ENCODE assay signal across 9 mouse cellular contexts in genomic region chr15:78239453-78239852, GRCm38 (mm10). TPM values are rescaled to one million over a fixed set of nuclear protein-coding genes. Genes with fewer than 3 reads are reported as not detected.
DNase-seq lines count a peak whose midpoint lies in the region; ATAC-seq and TF ChIP-seq lines count a peak whose summit lies in the region.
"Had no signal": no experiment of that assay in that cellular context is flagged by ENCODE, and none has a peak within 500 bp of the region (broad histone marks: within the 10 kb centered on the region; RNA-seq: fewer than 3 reads in every experiment).

No protein-coding gene starts in this region.

- H3K36me3 ChIP-seq in kidney, embryonic 16.5 days (ENCODE audit: insufficient read depth, low read length) = no peaks in the 10 kb centered on the region
- H3K36me3 ChIP-seq in neural tube, embryonic 11.5 days (ENCODE audit: control insufficient read depth, insufficient read depth, low read length) = no peaks in the 10 kb centered on the region
- H3K36me3 ChIP-seq: neural tube, embryonic 12.5 days had no signal

- peaks cover 3% of the 10 kb centered on the region; the same call in 1 of the 2 replicates for H3K27me3 ChIP-seq in kidney, embryonic 16.5 days (ENCODE audit: insufficient read depth, low read length)
- H3K27me3 ChIP-seq in neural tube, embryonic 11.5 days (ENCODE audit: control insufficient read depth, insufficient read depth, low read length) = no peaks in the 10 kb centered on the region
- H3K27me3 ChIP-seq: neural tube, embryonic 12.5 days had no signal

- TF ChIP-seq POLR2A in brain, embryonic 14.5 days (IDR thresholded peaks at IDR 0.05; ENCODE audit: borderline replicate concordance, extremely low read depth, insufficient read depth, insufficient read length, poor library complexity, severe bottlenecking) = no peak

- no peaks in the 10 kb centered on the region for H3K4me1 ChIP-seq in kidney, embryonic 16.5 days (ENCODE audit: insufficient read depth, low read length)
- no peaks in the 10 kb centered on the region for H3K4me1 ChIP-seq in neural tube, embryonic 11.5 days (ENCODE audit: control insufficient read depth, insufficient read depth, low read length)
- H3K4me1 ChIP-seq: neural tube, embryonic 12.5 days had no signal

- H3K4me3 ChIP-seq in kidney, embryonic 16.5 days (ENCODE audit: low read length) = no peak overlapping the region
- H3K4me3 ChIP-seq in neural tube, embryonic 11.5 days (ENCODE audit: low read depth, low read length) = no peak overlapping the region
- H3K4me3 ChIP-seq: neural tube, embryonic 12.5 days had no signal

- ATAC-seq in kidney, embryonic 16.5 days (ENCODE audit: low FRiP score, low TSS enrichment) = no peak
- ATAC-seq in erythroblast, adult 5-6 weeks (replicated peaks; ENCODE audit: low FRiP score, poor library complexity, severe bottlenecking) = peak; percentile 60
- ATAC-seq in neural tube, embryonic 11.5 days (ENCODE audit: insufficient read depth, low FRiP score, low TSS enrichment) = no peak

- H3K4me2 ChIP-seq in kidney, embryonic 16.5 days (replicated peaks; ENCODE audit: low read depth, low read length) = no peak overlapping the region
- H3K4me2 ChIP-seq in neural tube, embryonic 11.5 days (ENCODE audit: low read depth) = no peak overlapping the region
- H3K4me2 ChIP-seq: neural tube, embryonic 12.5 days had no signal

- no peak overlapping the region for H3K9ac ChIP-seq in kidney, embryonic 16.5 days (replicated peaks; ENCODE audit: low read length)
- H3K9ac ChIP-seq in neural tube, embryonic 11.5 days (ENCODE audit: low read length) = no peak overlapping the region
- H3K9ac ChIP-seq: neural tube, embryonic 12.5 days had no signal

- no peaks in the 10 kb centered on the region for H3K9me3 ChIP-seq in kidney, embryonic 16.5 days (ENCODE audit: low read length)
- no peaks in the 10 kb centered on the region for H3K9me3 ChIP-seq in neural tube, embryonic 11.5 days (ENCODE audit: control insufficient read depth, low read length)
- H3K9me3 ChIP-seq: neural tube, embryonic 12.5 days had no signal

- H3K27ac ChIP-seq in kidney, embryonic 16.5 days (ENCODE audit: low read length) = no peak overlapping the region
- H3K27ac ChIP-seq in neural tube, embryonic 11.5 days (ENCODE audit: low read depth, low read length) = no peak overlapping the region
- H3K27ac ChIP-seq: neural tube, embryonic 12.5 days had no signal

- peak; percentile 37 for DNase-seq in kidney, adult 18-20 months
- DNase-seq in ES-CJ7 (ENCODE audit: low read depth, low spot score) = peak; percentile 80
- DNase-seq in brain, embryonic 14.5 days (ENCODE audit: low read depth) = peak; percentile 86
- DNase-seq in left cerebral cortex, adult 18-20 months (ENCODE audit: low spot score in 2 of 2) = peak; percentile 45 to 71
- DNase-seq in neural tube, embryonic 11.5 days (ENCODE audit: low spot score) = peak; percentile 67
- peak; percentile 68 for DNase-seq in thymus, postnatal 25 days

- 13% methylated on average over 10 of the region's 10 CpGs for WGBS in kidney, embryonic 16.5 days
- 35% methylated on average over 10 of the region's 10 CpGs for WGBS in neural tube, embryonic 11.5 days

- TF ChIP-seq CTCF in brain, embryonic 14.5 days (IDR thresholded peaks at IDR 0.05; ENCODE audit: borderline replicate concordance, extremely low read depth, insufficient read depth, insufficient read length) = peak; percentile 92

RNA-seq across cellular contexts. Expression of gene Ncf4, which starts 5.1 kb away (rescaled TPM):
- 1.8 and 3.1 TPM in 2 replicates for polyA plus RNA-seq in kidney, embryonic 16.5 days (2015; fragmentation: Nextera tagmentation; extraction: Ambion mirVana)
- polyA plus RNA-seq in brain, embryonic 14.5 days (2012; rRNA removed) = 0.66 and 1.1 TPM in 2 replicates
- 95.7 and 115 TPM in 2 replicates for total RNA-seq in erythroblast, adult 5-6 weeks (2015; ENCODE audit: low replicate concordance)
- 33.8 and 63.7 TPM in 2 replicates for total RNA-seq in erythroblast, adult 5-6 weeks (2017; ENCODE audit: low replicate concordance)
- 1 to 10 TPM in 1 of 2 experiments, under 1 TPM in 1; 0.95 to 1.5 TPM for total RNA-seq in left cerebral cortex, adult 18-20 months (2021)
- 6.8 and 7.6 TPM in 2 replicates for polyA plus RNA-seq in neural tube, embryonic 11.5 days (2014; fragmentation: Nextera tagmentation; extraction: Ambion mirVana)

RNA-seq across cellular contexts. Expression of gene Pvalb, which starts 33.3 kb away (rescaled TPM):
- 0.44 TPM in 1 of 2 replicates, not detected in the other for polyA plus RNA-seq in kidney, embryonic 16.5 days (2015; fragmentation: Nextera tagmentation; extraction: Ambion mirVana)
- 1.00 and 2.9 TPM in 2 replicates for polyA plus RNA-seq in brain, embryonic 14.5 days (2012; rRNA removed)
- not detected in 2 replicates for total RNA-seq in erythroblast, adult 5-6 weeks (2015; ENCODE audit: low replicate concordance)
- total RNA-seq in erythroblast, adult 5-6 weeks (2017; ENCODE audit: low replicate concordance) = not detected in 2 replicates
- 100 to 1,000 TPM in 1 of 2 experiments, 10 to 100 TPM in 1; 91.2 to 126 TPM for total RNA-seq in left cerebral cortex, adult 18-20 months (2021)
- 0.26 TPM in 1 of 2 replicates, not detected in the other for polyA plus RNA-seq in neural tube, embryonic 11.5 days (2014; fragmentation: Nextera tagmentation; extraction: Ambion mirVana)
